Mouse (Mus musculus): ENCODE data around the gene Tmem107. TPM values are rescaled to one million over a fixed set of nuclear protein-coding genes. Genes with fewer than 3 reads are reported as not detected.
"Not testable (repeated sequence)": the region's sequence is repeated elsewhere in the genome, so short reads cannot be mapped to it uniquely, and the experiment has no call there.

The Tmem107 gene
- polyA plus RNA-seq, 2 experiments = 12.0 to 21.9 TPM

- Histone ChIP-seq H3K4me1 (replicated peaks; ENCODE audit: control insufficient read depth in 2 of 2, insufficient read depth in 2 of 2, low read length in 1 of 2) (peaks cover 15 to 20% of the 10 kb centered on the region in 2 experiments), H3K4me2 (ENCODE audit: low read depth) (peak overlapping the region; percentile 93), H3K4me3 (ENCODE audit: insufficient read depth in 1 of 2, low read depth in 2 of 2, low read length in 2 of 2) (no peak overlapping the region), H3K27ac (no peak overlapping the region), H3K27me3 (ENCODE audit: control insufficient read depth, insufficient read depth, low read length) (no peaks in the 10 kb centered on the region), H3K9ac (replicated peaks) (no peak overlapping the region), H3K36me3 (replicated peaks; ENCODE audit: control insufficient read depth, insufficient read depth, low read depth) (peaks cover 10% of the 10 kb centered on the region), H3K9me3 (ENCODE audit: control insufficient read depth, low read length) (no peaks in the 10 kb centered on the region)
- WGBS (ENCODE audit: insufficient replicate concordance) = 79% methylated on average over 6 of the region's 6 CpGs
- DNase-seq (ENCODE audit: low read depth in 3 of 3, low spot score in 3 of 3) = no peak
- ATAC-seq (ENCODE audit: insufficient read depth) = no peak
- no peak for TF ChIP-seq EP300 (IDR thresholded peaks at IDR 0.05; ENCODE audit: low read depth)
- no peak for TF ChIP-seq CTCF (IDR thresholded peaks at IDR 0.05; ENCODE audit: low read depth)
Measured at GRCm38 (mm10) chr11:69090367-69090766, 19.8 kb downstream of the Tmem107 start.

- Histone ChIP-seq H3K36me3 (replicated peaks; ENCODE audit: control insufficient read depth, insufficient read depth, low read depth) (peaks cover 10% of the 10 kb centered on the region), H3K27ac (no peak overlapping the region), H3K4me2 (ENCODE audit: low read depth) (no peak overlapping the region), H3K4me1 (replicated peaks; ENCODE audit: control insufficient read depth in 2 of 2, insufficient read depth in 2 of 2, low read length in 1 of 2) (peaks cover 27 to 31% of the 10 kb centered on the region in 2 experiments), H3K9me3 (ENCODE audit: control insufficient read depth, low read length) (no peaks in the 10 kb centered on the region), H3K27me3 (ENCODE audit: control insufficient read depth, insufficient read depth, low read length) (no peaks in the 10 kb centered on the region), H3K4me3 (ENCODE audit: insufficient read depth in 1 of 2, low read depth in 2 of 2, low read length in 2 of 2) (no peak overlapping the region), H3K9ac (replicated peaks) (no peak overlapping the region)
- ATAC-seq (ENCODE audit: insufficient read depth) (no peak), DNase-seq (ENCODE audit: low read depth in 3 of 3, low spot score in 3 of 3) (no peak)
- WGBS (ENCODE audit: insufficient replicate concordance) = 53% methylated on average over 7 of the region's 7 CpGs
- TF ChIP-seq EP300 (IDR thresholded peaks at IDR 0.05; ENCODE audit: low read depth) (no peak), CTCF (IDR thresholded peaks at IDR 0.05; ENCODE audit: low read depth) (no peak)
Measured at GRCm38 (mm10) chr11:69091566-69092385, 21.2 kb downstream of the Tmem107 start.

GRCm38 (mm10) chr11:69092386-69092751 lies 21.8 kb downstream of the Tmem107 start:
- TF ChIP-seq CTCF (IDR thresholded peaks at IDR 0.05; ENCODE audit: low read depth) = peak; percentile 93
- no peak for TF ChIP-seq EP300 (IDR thresholded peaks at IDR 0.05; ENCODE audit: low read depth)
- Histone ChIP-seq H3K27me3 (ENCODE audit: control insufficient read depth, insufficient read depth, low read length) (no peaks in the 10 kb centered on the region), H3K4me1 (replicated peaks; ENCODE audit: control insufficient read depth in 2 of 2, insufficient read depth in 2 of 2, low read length in 1 of 2) (peaks cover 31 to 35% of the 10 kb centered on the region in 2 experiments), H3K4me3 (ENCODE audit: insufficient read depth in 1 of 2, low read depth in 2 of 2, low read length in 2 of 2) (no peak overlapping the region), H3K27ac (no peak overlapping the region), H3K9ac (replicated peaks) (no peak overlapping the region), H3K36me3 (replicated peaks; ENCODE audit: control insufficient read depth, insufficient read depth, low read depth) (peaks cover 10% of the 10 kb centered on the region), H3K9me3 (ENCODE audit: control insufficient read depth, low read length) (no peaks in the 10 kb centered on the region), H3K4me2 (ENCODE audit: low read depth) (no peak overlapping the region)
- peak in 2 of 3 experiments; percentile 68 to 72 for DNase-seq (ENCODE audit: low read depth in 3 of 3, low spot score in 3 of 3)
- ATAC-seq (ENCODE audit: insufficient read depth) = no peak
- WGBS (ENCODE audit: insufficient replicate concordance) = 3% methylated on average over 3 of the region's 3 CpGs

- TF ChIP-seq EP300 (IDR thresholded peaks at IDR 0.05; ENCODE audit: low read depth) (no peak), CTCF (IDR thresholded peaks at IDR 0.05; ENCODE audit: low read depth) (no peak)
- H3K4me1 ChIP-seq (replicated peaks; ENCODE audit: control insufficient read depth in 2 of 2, insufficient read depth in 2 of 2, low read length in 1 of 2) = peaks cover 37 to 38% of the 10 kb centered on the region in 2 experiments
- no peak for DNase-seq (ENCODE audit: low read depth in 3 of 3, low spot score in 3 of 3)
- 76% methylated on average over 4 of the region's 4 CpGs for WGBS (ENCODE audit: insufficient replicate concordance)
- H3K9ac ChIP-seq (replicated peaks) = no peak overlapping the region
- no peak overlapping the region for H3K4me3 ChIP-seq (ENCODE audit: insufficient read depth in 1 of 2, low read depth in 2 of 2, low read length in 2 of 2)
- H3K27me3 ChIP-seq (ENCODE audit: control insufficient read depth, insufficient read depth, low read length) = no peaks in the 10 kb centered on the region
- no peak overlapping the region for H3K27ac ChIP-seq
- ATAC-seq (ENCODE audit: insufficient read depth) = no peak
- H3K4me2 ChIP-seq (ENCODE audit: low read depth) = no peak overlapping the region
- H3K36me3 ChIP-seq (replicated peaks; ENCODE audit: control insufficient read depth, insufficient read depth, low read depth) = peaks cover 10% of the 10 kb centered on the region
- H3K9me3 ChIP-seq (ENCODE audit: control insufficient read depth, low read length) = no peaks in the 10 kb centered on the region
Measured at GRCm38 (mm10) chr11:69092871-69093270, 22.3 kb downstream of the Tmem107 start.

GRCm38 (mm10) chr11:69093856-69094255 lies 23.2 kb downstream of the Tmem107 start:
- ATAC-seq (ENCODE audit: insufficient read depth) = not testable (repeated sequence)
- peaks cover 44% of the 10 kb centered on the region in 2 experiments for H3K4me1 ChIP-seq (replicated peaks; ENCODE audit: control insufficient read depth in 2 of 2, insufficient read depth in 2 of 2, low read length in 1 of 2)

More at GRCm38 (mm10) chr11:69093856-69094255, 23.2 kb downstream of the Tmem107 start:
- H3K4me3 ChIP-seq (ENCODE audit: insufficient read depth in 1 of 2, low read depth in 2 of 2, low read length in 2 of 2); H3K4me2 ChIP-seq (ENCODE audit: low read depth); H3K27ac ChIP-seq; H3K9me3 ChIP-seq (ENCODE audit: control insufficient read depth, low read length); H3K27me3 ChIP-seq (ENCODE audit: control insufficient read depth, insufficient read depth, low read length); DNase-seq (ENCODE audit: low read depth in 3 of 3, low spot score in 3 of 3); H3K9ac ChIP-seq (replicated peaks): not testable (repeated sequence)
- WGBS (ENCODE audit: insufficient replicate concordance) = 78% methylated on average over 7 of the region's 7 CpGs
- peaks cover 10% of the 10 kb centered on the region for H3K36me3 ChIP-seq (replicated peaks; ENCODE audit: control insufficient read depth, insufficient read depth, low read depth)

Data from liver, embryonic 14.5 days (tissue).